Mouse (Mus musculus) heart, adult 8-10 months (tissue): ENCODE measurements at regions not wholly inside any gene's neighbourhood (a gene's known extent, or its start where the extent isn't known, plus 50 kb on each side); places are given as distances from the start of the nearest gene placed in this dataset.

Experiments used
- DNase-seq: peaks from one replicate; pipeline ENCODE4 v3.0.0; 2022; ENCODE audit warnings: low spot score

GRCm38 (mm10) chr8:87019795-87020194, 134.7 kb upstream of the N4bp1 start:
- DNase-seq = no peak

DNA sequence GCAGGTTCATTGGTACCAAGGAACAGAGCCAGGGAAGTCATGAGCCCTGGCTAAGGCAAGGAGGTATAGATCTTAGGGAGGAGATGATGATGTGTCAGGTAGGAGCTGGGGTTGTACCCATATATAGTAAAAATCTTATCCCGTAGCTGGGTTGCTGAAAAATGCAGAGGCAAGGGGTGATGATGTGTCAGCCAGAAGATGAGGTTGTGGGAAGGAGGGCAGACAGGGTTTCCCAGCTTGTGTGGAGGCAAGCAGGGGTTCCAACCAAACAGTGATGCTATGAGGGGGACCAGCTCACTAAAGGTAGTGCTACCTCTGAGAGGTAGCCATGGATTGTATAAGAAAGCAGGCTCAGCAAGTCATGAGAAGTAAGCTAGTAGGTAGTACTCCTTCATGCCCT, 90.5 kb upstream of the N4bp1 start:
- no peak for DNase-seq

DNA sequence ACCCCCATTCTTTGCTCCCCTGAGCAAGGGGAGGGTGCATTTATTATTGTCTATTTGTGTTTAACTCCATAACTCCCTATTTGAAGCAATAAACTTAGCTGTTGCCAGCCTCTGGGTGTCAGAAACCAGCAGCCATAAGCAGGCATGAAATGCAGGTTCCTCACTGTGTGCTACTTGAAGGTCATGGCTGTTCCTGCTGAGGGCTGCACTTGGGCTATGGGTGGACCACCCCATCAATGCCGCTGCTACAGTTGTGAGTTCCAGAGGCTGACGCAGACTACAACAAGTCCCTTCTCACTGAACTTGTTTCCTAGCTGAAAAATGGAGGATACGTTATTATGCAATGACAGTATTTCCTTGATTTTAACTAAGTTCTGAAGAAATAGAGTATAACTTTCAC, 86.7 kb upstream of the N4bp1 start:
- no peak for DNase-seq

GRCm38 (mm10) chr8:86969051-86969450, 84.0 kb upstream of the N4bp1 start:
- DNase-seq = no peak

GRCm38 (mm10) chr8:86967891-86968311, 82.8 kb upstream of the N4bp1 start:
- no peak for DNase-seq

DNA sequence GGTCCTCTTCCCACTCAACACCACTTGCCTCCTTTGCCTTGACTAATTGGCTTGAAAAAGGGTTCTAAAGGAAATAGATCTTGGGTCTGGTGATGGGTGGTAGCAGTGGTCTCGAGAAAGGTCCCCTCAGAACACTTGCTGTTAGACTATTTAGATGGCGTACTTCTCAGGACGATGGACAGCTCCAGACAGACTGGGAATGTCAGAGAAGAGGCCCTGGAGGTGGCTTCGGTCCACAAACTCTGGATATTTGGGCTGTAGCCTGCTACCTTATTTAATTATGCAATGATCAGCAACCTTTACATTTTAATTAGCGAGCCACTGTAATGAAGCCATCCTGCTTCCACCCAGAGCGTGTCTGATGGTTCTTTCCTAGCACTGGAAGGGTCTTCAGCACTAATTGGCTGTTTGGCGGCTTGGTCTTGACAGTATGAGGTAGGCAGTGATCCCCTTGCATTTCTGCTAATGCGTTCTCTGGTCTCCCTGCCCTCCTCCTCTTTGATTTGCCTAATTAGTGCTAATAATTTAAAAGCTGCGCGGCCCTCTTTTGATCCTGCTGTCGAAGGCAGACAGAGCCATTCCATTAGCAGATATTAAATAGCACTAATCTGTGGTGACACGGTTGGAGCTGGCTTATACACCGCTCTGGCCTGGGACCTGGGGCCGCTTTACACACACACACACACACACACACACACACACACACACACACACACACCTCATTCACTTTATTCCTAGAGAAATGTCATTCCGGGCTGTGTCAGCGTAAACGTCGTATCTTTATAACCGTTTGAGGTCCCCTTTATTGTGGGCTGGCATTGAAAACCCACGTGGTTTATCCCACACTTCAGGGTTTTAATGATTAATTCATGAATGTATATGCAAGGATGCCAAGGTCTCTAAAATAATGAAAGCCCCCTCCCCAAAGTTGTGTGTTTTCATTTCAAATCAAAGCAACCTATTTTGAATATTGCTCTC, 76.4 kb upstream of the N4bp1 start:
- no peak for DNase-seq
